Mouse (Mus musculus) megakaryocyte, embryonic 14.5 days (primary cell): ENCODE results near the gene Akr1a1. TPM values are rescaled to one million over a fixed set of nuclear protein-coding genes. Genes with fewer than 3 reads are reported as not detected.
"Not testable (repeated sequence)": the region's sequence is repeated elsewhere in the genome, so short reads cannot be mapped to it uniquely, and the experiment has no call there.

Experiments used
- H3K27me3 ChIP-seq: replicated peaks from 2 replicates; pipeline ENCODE3; 2012; ENCODE audit warnings: inconsistent platforms
- H3K36me3 ChIP-seq: replicated peaks from 2 replicates; pipeline ENCODE3; 2012; ENCODE audit warnings: low read length, inconsistent platforms, mixed read lengths
- H3K4me1 ChIP-seq: 2 replicates; pipeline ENCODE4 v1.6.1; 2012; ENCODE audit warnings: inconsistent platforms
- H3K4me3 ChIP-seq: replicated peaks from 2 replicates; pipeline ENCODE3; 2012; ENCODE audit warnings: moderate library complexity, mild to moderate bottlenecking, inconsistent platforms
- H3K9me3 ChIP-seq: 2 replicates; pipeline ENCODE4 v1.6.1; 2012; ENCODE audit warnings: inconsistent platforms
- FLI1 ChIP-seq: IDR thresholded peaks from 2 replicates; pipeline ENCODE4 v1.6.1; 2012; ENCODE audit warnings: low read length, inconsistent platforms, mixed read lengths
- GATA1 ChIP-seq: IDR thresholded peaks from 3 replicates; pipeline ENCODE4 v1.6.1; 2012; ENCODE audit warnings: mixed read lengths, low read length, inconsistent platforms, borderline replicate concordance
- polyA plus RNA-seq: library from polyadenylated mRNA; stranded (reverse); fragments of >175 nt; gene quantifications from 2 replicates; pipeline ENCODE4 v1.2.3, GENCODE M21; 2012; ENCODE audit warnings: low replicate concordance; ENCODE audit not compliant: insufficient read depth

Akr1a1 gene
- 135 and 303 TPM in 2 replicates for polyA plus RNA-seq

DNA sequence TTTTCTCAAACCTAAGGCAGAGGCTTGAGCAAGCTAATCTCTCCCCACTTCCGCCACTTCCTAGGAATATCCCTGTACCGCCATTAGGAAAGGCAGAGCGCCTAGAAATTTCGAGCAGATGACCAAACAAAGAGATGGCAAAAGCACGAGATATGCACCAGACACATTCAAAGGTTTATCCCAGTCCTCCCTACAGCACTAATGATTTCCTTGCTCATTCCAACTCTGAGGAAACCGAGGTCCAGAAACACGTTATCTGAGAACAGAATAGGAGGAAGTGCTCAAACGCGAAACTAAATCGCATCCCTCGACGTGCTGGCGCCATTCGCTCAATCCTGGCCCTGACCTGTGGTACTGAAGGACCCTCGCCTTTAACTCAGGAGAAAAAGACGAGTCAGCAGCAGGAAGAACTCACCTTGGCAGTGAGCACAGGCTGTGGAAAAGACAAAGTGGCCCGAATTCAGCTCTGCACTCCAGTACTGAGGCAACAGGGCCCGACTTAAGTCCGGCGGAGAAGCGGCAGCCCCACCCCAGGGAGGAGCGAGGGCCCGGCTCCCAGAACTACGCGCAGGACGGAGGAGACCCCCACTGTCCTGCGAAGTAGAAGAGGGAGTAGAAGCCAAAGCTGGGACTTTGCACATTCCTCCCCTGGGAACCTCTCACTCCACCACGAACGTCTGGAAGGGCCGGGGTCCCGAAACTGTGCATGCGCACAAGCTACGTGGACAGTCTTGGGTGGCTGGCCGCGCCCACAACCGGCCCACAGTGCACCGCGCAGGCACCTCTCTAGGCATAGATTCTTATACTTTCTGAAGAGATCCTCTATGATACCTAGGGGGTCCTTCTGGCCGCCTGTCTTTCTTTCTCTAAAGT is at the start of gene Akr1a1:
TSS of gene Akr1a1 (minus strand) at position 757 of the 873 bp plus-strand sequence.
- TF ChIP-seq FLI1 = no peak
- no peak for TF ChIP-seq GATA1
- H3K36me3 ChIP-seq = peaks cover 26% of the 10 kb centered on the region
- H3K9me3 ChIP-seq = no peaks in the 10 kb centered on the region
- H3K27me3 ChIP-seq = no peaks in the 10 kb centered on the region
- peaks cover 58% of the 10 kb centered on the region for H3K4me1 ChIP-seq
- H3K4me3 ChIP-seq = peak within 1 kb of the TSS; percentile 95

DNA sequence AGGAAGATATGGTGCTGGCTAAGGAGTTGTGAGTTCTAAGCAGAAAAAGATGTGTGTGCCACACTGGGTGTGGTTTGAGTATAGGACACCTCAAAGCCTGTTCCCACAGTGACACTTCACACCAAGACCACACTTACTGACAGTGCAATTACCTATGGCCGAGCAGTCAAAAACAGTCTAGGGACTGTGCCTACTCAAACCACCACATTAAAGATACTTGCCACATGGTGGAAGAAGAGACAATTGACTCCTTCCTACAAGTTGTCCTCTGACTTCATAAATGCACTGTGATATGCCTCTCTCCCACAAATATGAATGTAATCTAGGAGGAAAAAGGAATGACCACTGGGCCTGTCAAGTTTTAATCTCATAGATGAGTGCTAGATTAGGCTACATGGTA is 49.5 kb upstream of the Akr1a1 start:
- H3K27me3 ChIP-seq = no peaks in the 10 kb centered on the region
- H3K4me3 ChIP-seq = no peak overlapping the region
- no peaks in the 10 kb centered on the region for H3K9me3 ChIP-seq
- peaks cover 69% of the 10 kb centered on the region for H3K36me3 ChIP-seq
- no peak for TF ChIP-seq FLI1
- no peak for TF ChIP-seq GATA1
- no peaks in the 10 kb centered on the region for H3K4me1 ChIP-seq

DNA sequence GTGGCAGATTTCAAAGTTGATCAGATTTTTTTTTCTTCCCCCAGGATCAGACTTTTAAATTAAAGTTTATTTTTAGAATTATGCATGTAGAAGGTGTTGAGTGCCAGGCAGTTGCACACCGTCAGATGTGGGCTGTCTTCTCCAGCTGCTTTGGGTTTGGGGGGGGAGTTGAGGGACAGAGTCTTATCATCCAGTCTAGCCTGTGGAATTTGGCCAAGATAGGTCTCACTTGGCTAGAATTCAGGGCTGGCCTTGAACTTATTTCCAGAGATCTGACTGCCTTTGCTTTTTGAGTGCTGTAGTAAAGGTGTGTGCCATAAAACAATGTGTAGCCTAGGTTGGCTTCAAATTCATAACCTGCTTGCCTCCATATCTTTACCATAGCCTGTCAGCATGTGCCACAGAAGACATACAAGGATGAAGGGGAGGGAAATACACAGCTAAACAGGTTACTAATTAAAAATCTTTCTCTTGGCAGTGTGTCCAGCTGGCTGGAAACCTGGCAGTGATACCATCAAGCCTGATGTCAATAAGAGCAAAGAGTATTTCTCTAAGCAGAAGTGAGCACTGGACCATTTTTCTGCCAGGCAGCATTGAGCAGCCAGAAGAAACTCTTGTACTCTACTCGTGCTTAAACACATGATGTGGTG is 47.3 kb upstream of the Akr1a1 start:
- Histone ChIP-seq H3K27me3 (no peaks in the 10 kb centered on the region), H3K36me3 (peaks cover 80% of the 10 kb centered on the region), H3K4me1 (no peaks in the 10 kb centered on the region), H3K4me3 (no peak overlapping the region), H3K9me3 (no peaks in the 10 kb centered on the region)
- TF ChIP-seq FLI1 (no peak), GATA1 (no peak)

DNA sequence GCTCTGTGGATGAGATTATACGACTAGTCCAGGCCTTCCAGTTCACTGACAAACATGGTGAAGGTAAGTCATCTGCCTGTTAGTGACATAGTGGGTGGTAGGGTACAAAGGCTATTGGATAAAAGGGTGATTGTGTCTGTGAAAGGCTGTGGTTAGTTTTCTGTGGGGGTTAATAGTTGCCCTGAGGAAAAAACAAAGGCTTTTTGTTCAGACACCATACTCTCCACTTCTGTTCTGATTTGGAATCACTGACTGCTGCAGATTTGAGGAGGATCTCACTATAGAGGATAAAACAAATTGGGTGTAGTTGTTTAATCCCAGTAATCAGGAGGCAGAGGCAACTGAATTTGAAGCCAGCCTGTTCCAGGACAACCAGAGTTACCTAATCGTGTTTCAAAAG is 42.3 kb upstream of the Akr1a1 start:
- TF ChIP-seq GATA1 (no peak), FLI1 (no peak)
- H3K4me3 ChIP-seq = no peak overlapping the region
- peaks cover 9% of the 10 kb centered on the region; the same call in 1 of the 2 replicates for H3K4me1 ChIP-seq
- H3K27me3 ChIP-seq = no peaks in the 10 kb centered on the region
- H3K9me3 ChIP-seq = no peaks in the 10 kb centered on the region
- H3K36me3 ChIP-seq = peaks cover 92% of the 10 kb centered on the region

DNA sequence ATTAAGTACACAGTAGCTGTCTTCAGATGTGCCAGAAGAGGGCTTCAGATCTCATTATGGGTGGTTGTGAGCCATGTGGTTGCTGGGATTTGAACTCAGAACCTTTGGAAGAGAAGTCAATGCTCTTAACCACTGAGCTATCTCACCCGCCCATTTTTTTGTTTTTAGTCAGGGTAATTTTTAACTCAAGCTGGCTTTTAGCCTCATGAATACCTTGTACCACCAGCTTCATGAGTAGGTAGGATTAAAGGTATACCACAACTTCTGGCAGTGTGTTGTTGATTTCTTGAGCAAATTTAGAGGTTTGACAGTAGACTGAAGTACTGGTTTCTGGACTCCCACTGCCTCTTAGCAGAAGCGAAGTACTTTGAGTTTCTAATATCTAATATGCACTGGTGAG is 40.7 kb upstream of the Akr1a1 start:
- no peaks in the 10 kb centered on the region for H3K27me3 ChIP-seq
- H3K4me3 ChIP-seq = no peak overlapping the region
- H3K4me1 ChIP-seq = peaks cover 16% of the 10 kb centered on the region
- H3K9me3 ChIP-seq = no peaks in the 10 kb centered on the region
- H3K36me3 ChIP-seq = peaks cover 90% of the 10 kb centered on the region
- no peak for TF ChIP-seq GATA1
- no peak for TF ChIP-seq FLI1

DNA sequence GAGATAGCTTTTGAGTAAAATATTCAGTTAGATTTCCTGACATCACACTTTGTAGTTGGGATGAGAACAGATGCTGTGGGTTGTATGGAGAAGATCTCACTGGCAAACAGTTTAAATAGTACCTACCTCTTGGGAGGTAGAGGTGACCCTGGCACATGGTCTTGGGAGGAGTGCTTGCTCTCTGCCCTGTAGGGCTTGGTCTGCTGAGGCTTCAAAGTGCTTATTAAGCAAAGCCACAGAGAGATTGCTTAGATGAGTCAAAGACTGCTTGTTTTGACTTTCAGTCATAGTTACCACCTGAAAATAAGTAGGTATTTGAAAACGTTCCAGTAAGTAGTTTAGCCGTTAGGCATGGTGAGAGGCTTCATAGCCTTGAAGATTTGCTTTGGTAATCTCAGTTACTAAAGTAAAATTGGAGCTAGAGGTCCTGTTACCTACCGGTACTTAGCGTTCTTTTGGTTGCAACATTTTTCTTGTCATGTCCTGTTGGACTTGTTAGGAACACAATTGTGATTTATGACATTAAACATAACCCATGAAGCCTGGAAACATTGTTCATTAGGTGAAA is 37.9 kb upstream of the Akr1a1 start:
- H3K9me3 ChIP-seq = no peaks in the 10 kb centered on the region
- peaks cover 68% of the 10 kb centered on the region for H3K36me3 ChIP-seq
- peaks cover 34% of the 10 kb centered on the region for H3K4me1 ChIP-seq
- no peaks in the 10 kb centered on the region for H3K27me3 ChIP-seq
- TF ChIP-seq GATA1 (no peak), FLI1 (no peak)
- H3K4me3 ChIP-seq = no peak overlapping the region

DNA sequence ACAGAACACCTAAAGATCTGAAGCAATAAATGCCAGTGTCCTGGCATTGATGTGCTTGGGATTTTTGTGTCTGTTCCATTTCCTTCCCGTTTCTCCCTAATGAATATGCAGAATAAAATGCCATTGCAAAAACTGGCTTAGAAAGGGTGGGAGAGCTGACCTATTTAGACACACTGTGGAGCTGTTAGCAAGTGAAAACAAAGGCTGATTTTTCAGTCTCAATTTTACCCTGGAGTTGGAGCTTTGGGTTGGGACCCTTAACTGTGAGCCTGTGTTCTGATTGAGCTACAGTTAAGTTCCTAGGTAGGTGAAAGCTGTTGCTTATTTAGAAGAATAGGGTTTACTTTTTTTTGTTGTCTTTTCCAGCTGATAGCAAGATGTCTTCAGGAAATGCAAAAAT is 35.6 kb upstream of the Akr1a1 start:
- Histone ChIP-seq H3K4me3 (peak overlapping the region; percentile 95), H3K36me3 (peaks cover 47% of the 10 kb centered on the region), H3K4me1 (peaks cover 55% of the 10 kb centered on the region), H3K27me3 (no peaks in the 10 kb centered on the region), H3K9me3 (no peaks in the 10 kb centered on the region)
- TF ChIP-seq FLI1 (no peak), GATA1 (no peak)

DNA sequence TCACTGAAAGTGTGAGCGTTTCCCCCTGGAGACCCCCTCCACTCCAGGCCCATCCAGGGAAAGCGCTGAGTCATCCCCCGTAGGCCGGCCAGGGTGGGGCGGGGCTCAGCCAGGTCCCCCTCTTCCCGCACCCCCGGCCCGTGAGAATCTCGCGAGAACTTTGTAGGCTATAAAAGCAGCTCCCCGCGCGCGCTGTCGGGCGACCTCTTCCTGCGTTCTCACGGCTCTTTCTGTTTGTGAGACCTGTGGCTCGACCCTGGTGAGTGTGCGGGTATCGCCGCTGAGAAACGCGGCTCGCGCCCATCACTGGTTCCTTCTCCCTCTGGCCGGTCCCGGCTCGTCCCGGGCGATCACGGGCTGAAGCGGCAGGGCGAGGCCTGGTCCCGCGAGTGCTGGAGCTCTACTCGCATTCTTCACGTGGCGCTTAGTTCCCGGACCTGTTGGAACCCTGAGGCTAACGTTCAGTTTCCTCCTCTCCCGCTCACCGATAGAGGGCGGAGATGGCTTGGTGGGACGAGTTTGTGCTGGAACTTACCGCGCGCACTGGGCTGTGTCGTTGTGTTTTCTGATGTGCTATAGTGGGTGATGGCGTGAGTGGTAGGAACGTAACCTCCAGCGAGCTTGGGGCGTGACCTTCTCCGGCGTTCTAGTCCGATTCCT is 34.1 kb upstream of the Akr1a1 start, which contains the start of gene Prdx1:
TSS of gene Prdx1 (plus strand) at position 143 of the 660 bp plus-strand sequence.
- no peaks in the 10 kb centered on the region for H3K27me3 ChIP-seq
- no peak for TF ChIP-seq FLI1
- TF ChIP-seq GATA1 = no peak
- no peaks in the 10 kb centered on the region for H3K9me3 ChIP-seq
- peaks cover 55% of the 10 kb centered on the region for H3K4me1 ChIP-seq
- peaks cover 32% of the 10 kb centered on the region for H3K36me3 ChIP-seq
- peak within 1 kb of the TSS; percentile 95 for H3K4me3 ChIP-seq

DNA sequence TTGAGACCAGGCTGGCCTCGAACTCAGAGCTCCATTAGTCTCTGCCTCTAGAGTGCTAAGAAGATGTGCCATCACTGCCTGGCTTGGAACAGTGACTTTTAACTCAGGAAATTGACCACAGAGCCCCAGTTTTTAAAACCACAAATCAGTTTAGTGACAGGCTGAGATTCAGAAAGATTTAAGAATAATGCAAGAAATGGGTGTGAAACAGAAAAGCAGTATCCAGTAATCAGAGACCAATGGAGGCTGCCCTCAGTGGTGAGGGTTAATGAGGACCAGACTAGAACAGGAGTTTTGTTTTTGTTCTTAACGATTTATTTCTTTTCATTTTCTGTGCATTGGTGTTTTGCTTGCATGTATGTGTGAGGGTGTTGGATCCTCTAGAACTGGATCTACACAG is 33.2 kb upstream of the Akr1a1 start:
- H3K4me3 ChIP-seq = peak overlapping the region; percentile 95
- peaks cover 55% of the 10 kb centered on the region for H3K4me1 ChIP-seq
- no peak for TF ChIP-seq GATA1
- no peak for TF ChIP-seq FLI1
- H3K27me3 ChIP-seq = no peaks in the 10 kb centered on the region
- no peaks in the 10 kb centered on the region for H3K9me3 ChIP-seq
- peaks cover 26% of the 10 kb centered on the region for H3K36me3 ChIP-seq

DNA sequence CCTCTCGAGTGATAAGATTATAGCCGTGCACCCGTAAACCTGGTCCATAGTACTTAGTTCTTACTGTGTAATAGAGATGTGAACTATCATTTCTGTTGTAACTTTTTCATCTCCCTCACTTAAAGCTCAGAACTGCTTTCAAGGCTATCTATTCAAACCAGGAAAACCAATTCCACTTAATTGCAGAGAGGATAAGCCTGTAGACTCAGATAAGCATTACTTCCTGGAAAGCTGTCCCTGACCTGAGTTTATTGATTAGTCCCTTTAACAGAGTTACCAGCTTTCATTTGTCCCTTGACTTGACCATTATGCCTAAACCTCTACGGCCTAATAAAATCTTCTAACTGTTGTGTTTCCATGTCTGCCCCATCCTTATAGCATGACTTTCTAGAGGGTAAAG is 32.5 kb upstream of the Akr1a1 start:
- Histone ChIP-seq H3K4me1 (peaks cover 48% of the 10 kb centered on the region), H3K36me3 (peaks cover 18% of the 10 kb centered on the region), H3K4me3 (no peak overlapping the region), H3K27me3 (no peaks in the 10 kb centered on the region), H3K9me3 (no peaks in the 10 kb centered on the region)
- TF ChIP-seq GATA1 = no peak
- TF ChIP-seq FLI1 = no peak

DNA sequence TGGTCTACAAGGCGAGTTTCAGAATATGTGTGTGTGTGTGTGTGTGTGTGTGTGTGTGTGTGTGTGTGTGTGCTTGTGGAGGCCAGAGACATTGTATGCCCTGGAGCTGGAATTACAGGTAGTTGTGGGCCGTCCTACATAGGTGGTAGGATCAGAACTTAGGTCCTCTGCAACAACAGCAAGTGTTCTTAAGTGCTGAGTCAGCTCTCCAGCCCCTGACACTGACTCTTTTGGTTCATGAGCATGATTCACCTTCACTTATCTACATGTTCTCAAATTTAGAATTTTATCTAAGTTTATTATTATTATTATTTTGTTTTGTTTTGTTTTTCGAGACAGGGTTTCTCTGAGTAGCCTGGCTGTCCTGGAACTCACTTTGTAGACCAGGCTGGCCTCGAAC is 29.0 kb upstream of the Akr1a1 start:
- not testable (repeated sequence) for H3K9me3 ChIP-seq, H3K4me3 ChIP-seq, H3K36me3 ChIP-seq, H3K27me3 ChIP-seq
- H3K4me1 ChIP-seq = peaks cover 53% of the 10 kb centered on the region
